Mouse (Mus musculus): ENCODE data around the gene Creb3l4. TPM values are rescaled to one million over a fixed set of nuclear protein-coding genes. Genes with fewer than 3 reads are reported as not detected.
"Not testable (repeated sequence)": the region's sequence is repeated elsewhere in the genome, so short reads cannot be mapped to it uniquely, and the experiment has no call there.

The Creb3l4 gene
- 1.9 and 3.5 TPM in 2 replicates for polyA plus RNA-seq (2014; fragmentation: Nextera tagmentation; extraction: Ambion mirVana)

DNA sequence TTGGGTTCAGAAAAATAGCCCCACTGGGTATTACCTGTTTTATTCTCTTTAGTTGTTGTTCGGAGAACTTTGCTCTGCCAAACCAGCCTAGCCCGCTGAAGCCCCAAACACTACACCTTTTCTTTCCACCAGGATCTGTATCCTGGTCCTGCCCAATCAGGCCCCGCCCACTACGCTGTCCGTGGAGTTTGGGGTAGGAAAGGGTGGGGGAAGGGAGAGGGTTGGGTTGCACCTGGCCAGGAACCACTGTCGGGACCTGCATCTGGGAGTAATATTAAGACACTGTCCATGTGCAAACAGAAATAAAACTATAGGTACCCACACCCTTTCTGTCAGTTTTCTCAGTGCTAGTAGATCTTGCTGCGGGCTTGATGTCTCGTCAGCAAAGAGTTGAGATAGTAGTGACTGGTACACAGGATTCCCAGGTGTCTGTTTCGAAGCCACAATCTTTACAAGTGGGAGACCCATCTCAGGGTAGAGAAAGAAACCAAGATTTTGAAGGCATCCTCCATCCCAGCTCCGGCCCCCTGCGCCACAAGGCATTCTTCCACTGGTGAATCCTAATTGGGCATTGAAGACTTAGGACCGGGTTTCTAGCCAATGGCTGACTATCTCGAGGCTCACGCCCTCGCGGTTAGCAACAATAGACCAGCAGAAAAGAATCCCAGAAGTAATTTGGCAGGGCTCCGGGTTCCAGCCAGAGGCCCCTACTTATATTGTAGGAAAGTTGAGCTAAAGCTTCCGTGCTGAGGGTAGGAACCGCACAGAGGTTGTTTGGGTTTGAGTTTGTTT lies at the start of gene Creb3l4:
Gene Creb3l4, minus strand, starts transcription at position 529 of the 792 bp plus-strand sequence.
- Histone ChIP-seq H3K4me3 (ENCODE audit: control insufficient read depth in 1 of 2, insufficient read depth in 1 of 2, low read depth in 1 of 2, low read length in 2 of 2) (peak within 1 kb of the TSS; percentile 39 to 43), H3K27ac (replicated peaks in 1 of 2; ENCODE audit: control insufficient read depth in 1 of 2, insufficient read depth in 1 of 2, low read depth in 2 of 2, low read length in 2 of 2) (peak within 1 kb of the TSS; percentile 2 to 37; a peak in 2 of 4 replicates), H3K4me1 (ENCODE audit: control insufficient read depth in 2 of 2, insufficient read depth in 2 of 2, low read length in 2 of 2) (peaks cover 8 to 14% of the 10 kb centered on the region in 2 experiments), H3K4me2 (ENCODE audit: low read length) (peak within 1 kb of the TSS; percentile 89), H3K9ac (ENCODE audit: low read length) (peak within 1 kb of the TSS; percentile 34), H3K36me3 (ENCODE audit: control insufficient read depth, insufficient read depth, low read length) (no peaks in the 10 kb centered on the region), H3K27me3 (ENCODE audit: control insufficient read depth, insufficient read depth, low read length) (no peaks in the 10 kb centered on the region), H3K9me3 (ENCODE audit: control insufficient read depth, low read length) (no peaks in the 10 kb centered on the region)
- 2% methylated on average over 19 of the region's 19 CpGs for WGBS
- ATAC-seq (ENCODE audit: insufficient number of reproducible peaks, insufficient read depth, low FRiP score, low read depth), result no peak

DNA sequence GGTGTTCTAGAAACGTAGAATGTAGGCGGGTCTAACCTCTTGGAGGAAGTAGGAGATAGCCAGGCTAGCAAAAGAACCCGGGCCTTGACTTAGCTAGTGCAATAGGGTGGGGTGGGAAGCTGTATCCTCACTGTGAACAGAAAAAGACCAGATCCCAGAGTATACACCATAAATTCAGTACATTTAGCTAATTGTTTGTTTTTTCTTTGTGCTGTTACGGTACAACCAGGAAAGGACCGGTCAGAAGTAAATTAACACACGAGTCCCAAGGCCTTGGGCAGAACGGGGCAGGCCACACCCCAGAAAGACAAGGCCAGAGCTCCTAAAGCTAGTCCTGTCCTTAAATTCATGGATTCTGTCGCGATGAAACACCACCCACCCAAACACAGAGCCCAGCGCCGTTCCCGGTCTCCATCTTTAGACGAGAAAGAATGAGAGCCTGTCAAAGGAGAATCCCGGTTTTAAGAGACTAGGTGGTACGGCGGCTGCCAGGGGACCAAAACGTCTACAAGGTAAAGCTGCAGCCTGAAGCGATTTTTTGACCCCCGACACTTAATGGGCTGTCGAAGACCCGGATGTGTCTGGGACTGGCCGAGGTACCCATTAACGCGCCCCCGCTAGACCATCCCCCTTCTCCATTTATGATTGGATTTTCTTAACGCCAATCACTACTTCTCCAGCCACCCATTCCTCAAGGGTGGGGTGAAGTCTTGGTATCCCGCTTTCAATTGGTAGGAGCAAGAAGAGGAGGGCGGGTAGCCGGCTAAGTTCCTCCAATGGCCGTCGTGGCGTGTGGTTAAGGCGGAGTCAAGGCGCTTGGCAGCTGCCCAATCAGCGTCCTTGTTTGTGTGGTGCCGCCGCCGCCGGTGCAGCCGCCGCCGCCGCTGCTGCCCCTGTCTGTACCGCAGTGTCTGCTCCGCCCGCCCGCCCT lies 49.3 kb upstream of the Creb3l4 start, which contains the start of gene Gatad2b:
Gene Gatad2b, plus strand, starts transcription at position 834 of the 931 bp plus-strand sequence.
- H3K9ac ChIP-seq (ENCODE audit: low read length), result peak within 1 kb of the TSS; percentile 89
- H3K4me2 ChIP-seq (ENCODE audit: low read length), result peak within 1 kb of the TSS; percentile 94
- ATAC-seq (ENCODE audit: insufficient number of reproducible peaks, insufficient read depth, low FRiP score, low read depth), result peak; percentile 97
- peak within 1 kb of the TSS; percentile 75 to 99 for H3K4me3 ChIP-seq (ENCODE audit: control insufficient read depth in 1 of 2, insufficient read depth in 1 of 2, low read depth in 1 of 2, low read length in 2 of 2)
- no peaks in the 10 kb centered on the region for H3K27me3 ChIP-seq (ENCODE audit: control insufficient read depth, insufficient read depth, low read length)
- peaks cover 0 to 17% of the 10 kb centered on the region in 2 experiments; a peak in 2 of 4 replicates for H3K4me1 ChIP-seq (ENCODE audit: control insufficient read depth in 2 of 2, insufficient read depth in 2 of 2, low read length in 2 of 2)
- no peaks in the 10 kb centered on the region for H3K9me3 ChIP-seq (ENCODE audit: control insufficient read depth, low read length)
- WGBS, result under 1% methylated on average over 47 of the region's 47 CpGs
- H3K27ac ChIP-seq (replicated peaks in 1 of 2; ENCODE audit: control insufficient read depth in 1 of 2, insufficient read depth in 1 of 2, low read depth in 2 of 2, low read length in 2 of 2), result peak within 1 kb of the TSS; percentile 95 to 96
- H3K36me3 ChIP-seq (ENCODE audit: control insufficient read depth, insufficient read depth, low read length), result peaks cover 3% of the 10 kb centered on the region; the same call in 1 of the 2 replicates

DNA sequence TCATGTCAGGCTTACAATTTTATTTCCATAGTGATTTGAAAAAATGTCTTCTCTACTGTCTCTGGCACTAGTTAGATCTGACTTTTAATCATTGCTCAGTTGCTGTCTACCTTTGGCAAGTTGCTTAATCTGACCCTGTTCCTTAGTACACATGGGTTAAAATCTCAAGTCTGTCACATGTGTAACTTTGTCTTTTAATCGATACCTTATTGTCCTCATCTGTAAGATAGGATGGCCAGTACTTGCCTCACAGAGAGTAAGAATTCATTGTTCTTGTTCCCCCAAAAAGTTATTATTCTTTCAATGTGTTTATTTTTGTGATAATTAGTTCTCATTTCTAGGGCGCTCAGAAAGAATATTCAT lies 48.7 kb upstream of the Creb3l4 start:
- 42% methylated on average over 2 of the region's 2 CpGs for WGBS
- Histone ChIP-seq H3K4me2 (ENCODE audit: low read length) (peak overlapping the region; percentile 70), H3K36me3 (ENCODE audit: control insufficient read depth, insufficient read depth, low read length) (peaks cover 3% of the 10 kb centered on the region; the same call in 1 of the 2 replicates), H3K4me1 (ENCODE audit: control insufficient read depth in 2 of 2, insufficient read depth in 2 of 2, low read length in 2 of 2) (peaks cover 0 to 17% of the 10 kb centered on the region in 2 experiments; a peak in 2 of 4 replicates), H3K27ac (replicated peaks in 1 of 2; ENCODE audit: control insufficient read depth in 1 of 2, insufficient read depth in 1 of 2, low read depth in 2 of 2, low read length in 2 of 2) (peak overlapping the region; percentile 94 to 95; a peak in 3 of 4 replicates), H3K27me3 (ENCODE audit: control insufficient read depth, insufficient read depth, low read length) (no peaks in the 10 kb centered on the region), H3K4me3 (ENCODE audit: control insufficient read depth in 1 of 2, insufficient read depth in 1 of 2, low read depth in 1 of 2, low read length in 2 of 2) (peak overlapping the region in 1 of 2 experiments; percentile 62; a peak in 3 of 4 replicates), H3K9ac (ENCODE audit: low read length) (peak overlapping the region; percentile 89), H3K9me3 (ENCODE audit: control insufficient read depth, low read length) (no peaks in the 10 kb centered on the region)
- ATAC-seq (ENCODE audit: insufficient number of reproducible peaks, insufficient read depth, low FRiP score, low read depth), result no peak

DNA sequence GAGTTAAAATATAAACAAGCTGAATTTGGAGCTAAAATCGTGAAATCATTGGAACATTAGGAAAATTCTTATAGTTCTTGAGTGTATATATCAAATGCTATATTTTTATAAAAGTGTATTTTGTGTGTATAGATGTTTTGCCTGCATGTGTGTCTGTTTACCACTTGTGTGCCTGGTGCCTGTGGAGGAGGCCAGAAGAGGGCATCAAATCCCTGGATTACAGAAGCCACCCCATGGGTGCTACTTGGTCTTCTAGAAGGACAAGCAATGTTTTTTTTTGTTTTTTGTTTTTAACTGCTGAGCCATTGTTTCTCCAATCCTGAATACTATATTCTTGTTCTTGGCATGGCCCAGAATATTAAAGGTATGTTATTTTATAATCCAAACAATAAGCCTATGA lies 47.3 kb upstream of the Creb3l4 start:
- no peaks in the 10 kb centered on the region for H3K9me3 ChIP-seq (ENCODE audit: control insufficient read depth, low read length)
- no peaks in the 10 kb centered on the region for H3K36me3 ChIP-seq (ENCODE audit: control insufficient read depth, insufficient read depth, low read length)
- H3K4me1 ChIP-seq (ENCODE audit: control insufficient read depth in 2 of 2, insufficient read depth in 2 of 2, low read length in 2 of 2), result peaks cover 0 to 16% of the 10 kb centered on the region in 2 experiments; a peak in 2 of 4 replicates
- WGBS, result 80% methylated on average over 1 of the region's 1 CpGs
- H3K4me3 ChIP-seq (ENCODE audit: control insufficient read depth in 1 of 2, insufficient read depth in 1 of 2, low read depth in 1 of 2, low read length in 2 of 2), result no peak overlapping the region
- no peaks in the 10 kb centered on the region for H3K27me3 ChIP-seq (ENCODE audit: control insufficient read depth, insufficient read depth, low read length)
- H3K4me2 ChIP-seq (ENCODE audit: low read length), result no peak overlapping the region
- H3K27ac ChIP-seq (replicated peaks in 1 of 2; ENCODE audit: control insufficient read depth in 1 of 2, insufficient read depth in 1 of 2, low read depth in 2 of 2, low read length in 2 of 2), result no peak overlapping the region
- ATAC-seq (ENCODE audit: insufficient number of reproducible peaks, insufficient read depth, low FRiP score, low read depth), result no peak
- H3K9ac ChIP-seq (ENCODE audit: low read length), result no peak overlapping the region

DNA sequence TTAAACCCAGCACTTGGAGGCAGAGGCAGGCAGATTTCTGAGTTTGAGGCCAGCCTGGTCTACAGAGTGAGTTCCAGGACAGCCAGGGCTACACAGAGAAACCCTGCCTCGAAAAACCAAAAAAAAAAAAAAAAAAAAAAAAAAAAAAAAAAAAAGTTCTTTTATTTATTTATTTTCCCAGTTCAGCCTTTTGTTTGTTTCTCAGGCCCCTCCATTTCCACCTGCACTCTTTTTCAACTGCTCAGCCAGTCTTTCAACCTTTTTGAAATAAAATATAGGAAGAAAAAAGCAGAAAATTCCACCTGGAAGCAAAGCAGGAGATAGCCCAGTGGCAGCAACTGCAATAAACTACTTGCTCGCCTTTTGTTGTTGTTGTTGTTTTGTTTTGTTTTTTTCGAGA lies 46.1 kb upstream of the Creb3l4 start:
- H3K4me1 ChIP-seq (ENCODE audit: control insufficient read depth in 2 of 2, insufficient read depth in 2 of 2, low read length in 2 of 2); H3K9me3 ChIP-seq (ENCODE audit: control insufficient read depth, low read length): not testable (repeated sequence)
- 62% methylated on average over 3 of the region's 3 CpGs for WGBS

DNA sequence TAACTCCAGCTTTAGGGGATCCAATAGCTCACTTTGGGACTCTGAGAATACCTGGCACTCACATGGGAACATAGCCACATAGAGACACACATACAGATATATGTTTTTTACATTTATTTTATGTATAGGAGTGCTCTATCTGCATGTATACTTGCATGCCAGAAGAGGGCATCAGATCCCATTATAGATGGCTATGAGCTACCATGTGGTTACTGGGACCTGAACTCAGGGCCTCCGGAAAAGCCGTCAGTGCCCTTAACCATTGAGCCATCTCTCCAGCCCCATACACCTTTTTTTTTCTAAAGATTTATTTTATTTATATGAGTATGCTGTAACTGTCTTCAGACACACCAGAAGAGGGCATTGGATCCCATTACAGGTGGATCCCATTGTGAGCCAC lies 40.8 kb upstream of the Creb3l4 start:
- Histone ChIP-seq H3K4me1 (ENCODE audit: control insufficient read depth in 2 of 2, insufficient read depth in 2 of 2, low read length in 2 of 2) (no peaks in the 10 kb centered on the region), H3K27ac (replicated peaks in 1 of 2; ENCODE audit: control insufficient read depth in 1 of 2, insufficient read depth in 1 of 2, low read depth in 2 of 2, low read length in 2 of 2) (no peak overlapping the region), H3K9ac (ENCODE audit: low read length) (no peak overlapping the region), H3K9me3 (ENCODE audit: control insufficient read depth, low read length) (no peaks in the 10 kb centered on the region), H3K27me3 (ENCODE audit: control insufficient read depth, insufficient read depth, low read length) (no peaks in the 10 kb centered on the region), H3K36me3 (ENCODE audit: control insufficient read depth, insufficient read depth, low read length) (peaks cover 22% of the 10 kb centered on the region), H3K4me3 (ENCODE audit: control insufficient read depth in 1 of 2, insufficient read depth in 1 of 2, low read depth in 1 of 2, low read length in 2 of 2) (no peak overlapping the region), H3K4me2 (ENCODE audit: low read length) (no peak overlapping the region)
- no peak for ATAC-seq (ENCODE audit: insufficient number of reproducible peaks, insufficient read depth, low FRiP score, low read depth)
- 99% methylated on average over 2 of the region's 2 CpGs for WGBS

More for the DNA sequence above, 46.1 kb upstream of the Creb3l4 start:
- not testable (repeated sequence) for H3K27me3 ChIP-seq (ENCODE audit: control insufficient read depth, insufficient read depth, low read length); H3K4me2 ChIP-seq (ENCODE audit: low read length); H3K4me3 ChIP-seq (ENCODE audit: control insufficient read depth in 1 of 2, insufficient read depth in 1 of 2, low read depth in 1 of 2, low read length in 2 of 2); H3K36me3 ChIP-seq (ENCODE audit: control insufficient read depth, insufficient read depth, low read length); H3K27ac ChIP-seq (replicated peaks in 1 of 2; ENCODE audit: control insufficient read depth in 1 of 2, insufficient read depth in 1 of 2, low read depth in 2 of 2, low read length in 2 of 2); ATAC-seq (ENCODE audit: insufficient number of reproducible peaks, insufficient read depth, low FRiP score, low read depth); H3K9ac ChIP-seq (ENCODE audit: low read length)

DNA sequence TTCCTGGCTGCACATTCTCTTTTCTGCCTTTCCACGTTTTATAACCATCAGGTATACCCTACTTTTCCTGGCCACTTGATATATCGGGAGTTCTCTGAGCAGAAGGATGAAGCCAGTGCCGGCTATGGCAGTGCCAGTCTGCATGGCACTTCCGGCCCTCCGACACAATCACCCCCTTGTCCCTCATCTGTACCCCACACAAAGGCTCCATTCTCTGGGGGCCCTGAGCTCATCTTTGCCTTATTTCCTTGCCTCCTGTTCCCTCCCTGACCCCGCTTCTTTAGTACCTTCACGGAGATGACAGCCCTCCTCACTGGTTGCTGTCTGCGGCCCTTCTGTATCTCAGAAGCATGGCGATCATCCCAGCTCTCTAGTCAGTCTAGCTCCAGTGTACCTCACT lies 37.4 kb upstream of the Creb3l4 start:
- Histone ChIP-seq H3K27ac (replicated peaks in 1 of 2; ENCODE audit: control insufficient read depth in 1 of 2, insufficient read depth in 1 of 2, low read depth in 2 of 2, low read length in 2 of 2) (no peak overlapping the region), H3K9me3 (ENCODE audit: control insufficient read depth, low read length) (no peaks in the 10 kb centered on the region), H3K4me3 (ENCODE audit: control insufficient read depth in 1 of 2, insufficient read depth in 1 of 2, low read depth in 1 of 2, low read length in 2 of 2) (no peak overlapping the region), H3K4me2 (ENCODE audit: low read length) (no peak overlapping the region), H3K4me1 (ENCODE audit: control insufficient read depth in 2 of 2, insufficient read depth in 2 of 2, low read length in 2 of 2) (no peaks in the 10 kb centered on the region; a peak in 1 of 4 replicates), H3K9ac (ENCODE audit: low read length) (no peak overlapping the region), H3K36me3 (ENCODE audit: control insufficient read depth, insufficient read depth, low read length) (peaks cover 57% of the 10 kb centered on the region), H3K27me3 (ENCODE audit: control insufficient read depth, insufficient read depth, low read length) (no peaks in the 10 kb centered on the region)
- no peak for ATAC-seq (ENCODE audit: insufficient number of reproducible peaks, insufficient read depth, low FRiP score, low read depth)
- WGBS, result 84% methylated on average over 9 of the region's 9 CpGs
